ENCODE assay signal across 9 mouse cellular contexts in the genomic region with DNA sequence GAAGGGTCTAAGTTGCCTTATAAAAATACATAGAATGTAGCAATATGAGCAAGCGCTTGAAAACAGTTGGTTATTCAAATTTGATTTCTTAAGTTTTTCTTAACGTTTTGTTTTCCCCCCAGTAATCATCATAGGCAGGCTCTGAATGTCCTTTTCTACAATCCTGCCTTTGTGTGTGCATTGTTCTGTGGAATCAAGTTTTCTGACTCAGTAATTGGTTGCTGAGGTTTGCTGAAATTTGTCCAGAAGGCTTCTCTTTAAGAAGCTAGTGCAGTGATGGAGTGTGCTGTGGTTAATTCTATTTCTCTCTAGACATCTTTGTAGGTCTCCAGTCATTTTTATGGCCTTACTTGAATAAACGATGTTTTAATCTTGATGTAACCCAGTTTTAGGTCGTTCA. TPM values are rescaled to one million over a fixed set of nuclear protein-coding genes. Genes with fewer than 3 reads are reported as not detected.
DNase-seq lines count a peak whose midpoint lies in the region; ATAC-seq and TF ChIP-seq lines count a peak whose summit lies in the region.
"Had no signal": no experiment of that assay in that cellular context is flagged by ENCODE, and none has a peak within 500 bp of the region (broad histone marks: within the 10 kb centered on the region; RNA-seq: fewer than 3 reads in every experiment).

No protein-coding gene starts in this region.

- TF ChIP-seq CTCF in kidney, postnatal 0 days (IDR thresholded peaks at IDR 0.05; ENCODE audit: low read depth), result no peak

- peaks cover 11% of the 10 kb centered on the region; the same call in 1 of the 2 replicates for H3K27me3 ChIP-seq in kidney, postnatal 0 days (ENCODE audit: insufficient read depth, low read length)
- peaks cover 70% of the 10 kb centered on the region for H3K27me3 ChIP-seq in forebrain, embryonic 10.5 days (ENCODE audit: poor library complexity, severe bottlenecking)
- 0 out of 2 replicates have a peak, but pooled peaks cover 5% of the 10 kb centered on the region for H3K27me3 ChIP-seq in hindbrain, embryonic 14.5 days (ENCODE audit: control insufficient read depth, insufficient read depth, low read length)
- H3K27me3 ChIP-seq in myocyte (ENCODE audit: control insufficient read depth, insufficient read depth, insufficient read length), result no peaks in the 10 kb centered on the region

- no peaks in the 10 kb centered on the region for H3K79me2 ChIP-seq in myocyte (ENCODE audit: control insufficient read depth, insufficient read depth)

- no peak overlapping the region for H3K9ac ChIP-seq in kidney, postnatal 0 days (ENCODE audit: low read depth, low read length)
- H3K9ac ChIP-seq in hindbrain, embryonic 14.5 days, result no peak overlapping the region

- H3K4me3 ChIP-seq in kidney, postnatal 0 days (replicated peaks; ENCODE audit: low read depth, low read length), result peak overlapping the region; percentile 63
- peak overlapping the region; percentile 74 for H3K4me3 ChIP-seq in forebrain, embryonic 10.5 days
- H3K4me3 ChIP-seq in hindbrain, embryonic 14.5 days (replicated peaks; ENCODE audit: low read length), result peak overlapping the region; percentile 89
- peak overlapping the region; percentile 5 for H3K4me3 ChIP-seq in myocyte

- H3K27ac ChIP-seq in kidney, postnatal 0 days, result no peak overlapping the region
- peak overlapping the region; percentile 92 for H3K27ac ChIP-seq in forebrain, embryonic 10.5 days
- H3K27ac ChIP-seq in hindbrain, embryonic 14.5 days, result no peak overlapping the region

- DNase-seq in kidney, postnatal 0 days (ENCODE audit: low spot score), result no peak
- no peak for DNase-seq in kidney, postnatal 36 days
- DNase-seq in forebrain, embryonic 10.5 days (ENCODE audit: extremely low spot score, low spot score), result no peak
- no peak for DNase-seq in hindbrain, embryonic 14.5 days (ENCODE audit: low spot score)
- no peak for DNase-seq in left cerebral cortex, postnatal 10 days (ENCODE audit: extremely low spot score in 1 of 2, low spot score in 2 of 2)
- no peak for DNase-seq in gastrocnemius, adult 8-10 months (ENCODE audit: low spot score in 2 of 2)

- 37% methylated on average over 4 of the region's 4 CpGs for WGBS in kidney, postnatal 0 days
- WGBS in forebrain, embryonic 10.5 days, result 36% methylated on average over 4 of the region's 4 CpGs
- WGBS in hindbrain, embryonic 14.5 days, result 24% methylated on average over 4 of the region's 4 CpGs

- intact Hi-C loops in left cerebral cortex, postnatal 10 days (cut with DNase I), result loop anchor here (5.0 kb wide), 3 partner anchors 41 to 144 kb away; no protein-coding TSS in a partner anchor

- H3K36me3 ChIP-seq in kidney, postnatal 0 days (ENCODE audit: insufficient read depth, low read length), result no peaks in the 10 kb centered on the region
- H3K36me3 ChIP-seq in forebrain, embryonic 10.5 days (replicated peaks), result no peaks in the 10 kb centered on the region
- no peaks in the 10 kb centered on the region for H3K36me3 ChIP-seq in hindbrain, embryonic 14.5 days (replicated peaks; ENCODE audit: control insufficient read depth, insufficient read depth)
- no peaks in the 10 kb centered on the region for H3K36me3 ChIP-seq in myocyte (ENCODE audit: control insufficient read depth, insufficient read depth)

- no peak for TF ChIP-seq POLR2A in myocyte (IDR thresholded peaks at IDR 0.05; ENCODE audit: insufficient read length, low read depth)

- peak overlapping the region; percentile 23 for H3ac ChIP-seq in myocyte (ENCODE audit: control insufficient read depth, insufficient read length)

- H3K4me2 ChIP-seq in kidney, postnatal 0 days (ENCODE audit: low read length), result peak overlapping the region; percentile 96
- H3K4me2 ChIP-seq in hindbrain, embryonic 14.5 days (replicated peaks), result peak overlapping the region; percentile 86
- peak overlapping the region; percentile 79 for H3K4me2 ChIP-seq in myocyte (ENCODE audit: low read depth)

- no peak for ATAC-seq in kidney, postnatal 0 days (replicated peaks; ENCODE audit: low FRiP score, low read depth)
- no peak for ATAC-seq in hindbrain, embryonic 14.5 days (ENCODE audit: low FRiP score)

- no peaks in the 10 kb centered on the region for H3K9me3 ChIP-seq in kidney, postnatal 0 days (replicated peaks; ENCODE audit: low read length)
- H3K9me3 ChIP-seq in forebrain, embryonic 10.5 days, result no peaks in the 10 kb centered on the region
- no peaks in the 10 kb centered on the region for H3K9me3 ChIP-seq in hindbrain, embryonic 14.5 days (ENCODE audit: control insufficient read depth, low read length)

- no peaks in the 10 kb centered on the region for H3K4me1 ChIP-seq in kidney, postnatal 0 days (replicated peaks; ENCODE audit: insufficient read depth, low read length)
- peaks cover 37% of the 10 kb centered on the region for H3K4me1 ChIP-seq in forebrain, embryonic 10.5 days
- peaks cover 8% of the 10 kb centered on the region for H3K4me1 ChIP-seq in hindbrain, embryonic 14.5 days (replicated peaks; ENCODE audit: control insufficient read depth, insufficient read depth, low read length)

TF ChIP-seq in myocyte, 11 proteins besides CTCF, POLR2A, EP300 and RAD21:
- TF ChIP-seq MAX (IDR thresholded peaks at IDR 0.05; ENCODE audit: low read depth) (no peak), E2F4 (IDR thresholded peaks at IDR 0.05; ENCODE audit: insufficient read depth) (no peak), MYOD1 (IDR thresholded peaks at IDR 0.05; ENCODE audit: control insufficient read depth in 1 of 3, insufficient read length in 2 of 3, low read depth in 2 of 3) (no peak), REST (IDR thresholded peaks at IDR 0.05; ENCODE audit: insufficient read depth, insufficient read length) (no peak), POLR2AphosphoS2 (IDR thresholded peaks at IDR 0.05; ENCODE audit: insufficient read length, low read depth) (no peak)

RNA-seq across cellular contexts. Expression of gene Igsf11, which starts 10.5 kb away (rescaled TPM):
- polyA plus RNA-seq in kidney, postnatal 0 days (2015; fragmentation: Nextera tagmentation; extraction: Ambion mirVana), result 7.1 and 8.4 TPM in 2 replicates
- polyA plus RNA-seq in forebrain, embryonic 10.5 days (2016; fragmentation: Nextera tagmentation; extraction: Ambion mirVana), result 2.2 and 2.4 TPM in 2 replicates
- 3.5 and 4.5 TPM in 2 replicates for polyA plus RNA-seq in hindbrain, embryonic 14.5 days (2014; fragmentation: Nextera tagmentation; extraction: Ambion mirVana)
- polyA plus RNA-seq in myocyte (2012; fragmentation: generic; extraction: Trizol), result 0.47 TPM
- total RNA-seq in left cerebral cortex, postnatal 10 days (2021), result 10 to 100 TPM; 23.6 to 28.1 TPM
- total RNA-seq in gastrocnemius, adult 8-10 months (2022), result under 1 TPM; 0.08 to 0.19 (median 0.13) TPM
- total RNA-seq: MEL had no signal
- polyA plus RNA-seq: erythroblast, embryonic 14.5 days had no signal

Comparison
In these comparisons a context has a peak if more than half of its experiments do, and no peak if none do; other contexts are left out.
1. H3K4me3 ChIP-seq: peak in every context shown above with its lines; median percentile 89 in hindbrain, embryonic 14.5 days; 74 in forebrain, embryonic 10.5 days; 63 in kidney, postnatal 0 days; 5 in myocyte.